Mouse (Mus musculus): ENCODE measurements around the gene Gm28047. TPM values are rescaled to one million over a fixed set of nuclear protein-coding genes. Genes with fewer than 3 reads are reported as not detected.

Gene Gm28047
- total RNA-seq, 2 experiments from 2014 or later, result not detected

- no peak for ATAC-seq (replicated peaks; ENCODE audit: low FRiP score, poor library complexity, severe bottlenecking)
Observed at GRCm38 (mm10) chr15:102505073-102505769, 119.6 kb downstream of the Gm28047 start.

- ATAC-seq (replicated peaks; ENCODE audit: low FRiP score, poor library complexity, severe bottlenecking), result no peak
Observed at GRCm38 (mm10) chr15:102503924-102504782, 120.7 kb downstream of the Gm28047 start.

GRCm38 (mm10) chr15:102503447-102503846 is 121.4 kb downstream of the Gm28047 start, which contains the start of gene Gm10337:
Gene Gm10337 (plus strand): TSS chr15:102503722.
- no peak for ATAC-seq (replicated peaks; ENCODE audit: low FRiP score, poor library complexity, severe bottlenecking)

- no peak for ATAC-seq (replicated peaks; ENCODE audit: low FRiP score, poor library complexity, severe bottlenecking)
Observed at GRCm38 (mm10) chr15:102502254-102502840, 122.5 kb downstream of the Gm28047 start.

- ATAC-seq (replicated peaks; ENCODE audit: low FRiP score, poor library complexity, severe bottlenecking), result no peak
Observed at GRCm38 (mm10) chr15:102501084-102501814, 123.6 kb downstream of the Gm28047 start.

GRCm38 (mm10) chr15:102500479-102500878 is 124.4 kb downstream of the Gm28047 start:
- no peak for ATAC-seq (replicated peaks; ENCODE audit: low FRiP score, poor library complexity, severe bottlenecking)

- no peak for ATAC-seq (replicated peaks; ENCODE audit: low FRiP score, poor library complexity, severe bottlenecking)
Observed at GRCm38 (mm10) chr15:102499851-102500250, 125.0 kb downstream of the Gm28047 start.

- no peak for ATAC-seq (replicated peaks; ENCODE audit: low FRiP score, poor library complexity, severe bottlenecking)
Observed at GRCm38 (mm10) chr15:102499370-102499769, 125.5 kb downstream of the Gm28047 start.

GRCm38 (mm10) chr15:102498322-102498721 is 126.5 kb downstream of the Gm28047 start:
- ATAC-seq (replicated peaks; ENCODE audit: low FRiP score, poor library complexity, severe bottlenecking), result no peak

GRCm38 (mm10) chr15:102487664-102488063 is 137.2 kb downstream of the Gm28047 start:
- no peak for ATAC-seq (replicated peaks; ENCODE audit: low FRiP score, poor library complexity, severe bottlenecking)

- ATAC-seq (replicated peaks; ENCODE audit: low FRiP score, poor library complexity, severe bottlenecking), result 0 out of 2 replicates have a peak, but pooled peaks have one; percentile 35
Observed at GRCm38 (mm10) chr15:102485853-102486252, 139.0 kb downstream of the Gm28047 start.

GRCm38 (mm10) chr15:102483136-102483535 is 141.7 kb downstream of the Gm28047 start:
- no peak for ATAC-seq (replicated peaks; ENCODE audit: low FRiP score, poor library complexity, severe bottlenecking)

- ATAC-seq (replicated peaks; ENCODE audit: low FRiP score, poor library complexity, severe bottlenecking), result no peak
Observed at GRCm38 (mm10) chr15:102474520-102474919, 150.3 kb downstream of the Gm28047 start.

Other genes starting within 250 kb of the Gm28047 start
- 42.2 and 66.3 TPM in 2 replicates for gene Sp1, start 218.9 kb downstream of the Gm28047 start, total RNA-seq (2015; ENCODE audit: low replicate concordance)
- 20.2 and 23.1 TPM in 2 replicates for gene Sp1, start 218.9 kb downstream of the Gm28047 start, total RNA-seq (2017; ENCODE audit: low replicate concordance)
- gene Amhr2, start 179.7 kb downstream of the Gm28047 start, total RNA-seq (2015; ENCODE audit: low replicate concordance), result not detected in 2 replicates
- gene Amhr2, start 179.7 kb downstream of the Gm28047 start, total RNA-seq (2017; ENCODE audit: low replicate concordance), result not detected in 2 replicates
- gene Prr13, start 166.0 kb downstream of the Gm28047 start, total RNA-seq (2015; ENCODE audit: low replicate concordance), result 70.9 and 84.4 TPM in 2 replicates
- 37.6 and 64.5 TPM in 2 replicates for gene Prr13, start 166.0 kb downstream of the Gm28047 start, total RNA-seq (2017; ENCODE audit: low replicate concordance)
- gene Pcbp2, start 154.5 kb downstream of the Gm28047 start, total RNA-seq (2015; ENCODE audit: low replicate concordance), result 252 and 321 TPM in 2 replicates
- gene Pcbp2, start 154.5 kb downstream of the Gm28047 start, total RNA-seq (2017; ENCODE audit: low replicate concordance), result 85.4 and 91.0 TPM in 2 replicates
- gene Gm10337, start 121.3 kb downstream of the Gm28047 start, total RNA-seq (2015; ENCODE audit: low replicate concordance), result not detected in 2 replicates
- gene Gm10337, start 121.3 kb downstream of the Gm28047 start, total RNA-seq (2017; ENCODE audit: low replicate concordance), result not detected in 2 replicates
- gene Map3k12, start 108.0 kb downstream of the Gm28047 start, total RNA-seq (2015; ENCODE audit: low replicate concordance), result not detected in 2 replicates
- 0.34 and 1.1 TPM in 2 replicates for gene Map3k12, start 108.0 kb downstream of the Gm28047 start, total RNA-seq (2017; ENCODE audit: low replicate concordance)
- gene Tarbp2, start 106.9 kb downstream of the Gm28047 start, total RNA-seq (2015; ENCODE audit: low replicate concordance), result 3.5 and 7.3 TPM in 2 replicates
- 9.6 and 13.5 TPM in 2 replicates for gene Tarbp2, start 106.9 kb downstream of the Gm28047 start, total RNA-seq (2017; ENCODE audit: low replicate concordance)
- 4.6 TPM in 1 of 2 replicates, not detected in the other for gene Npff, start 100.1 kb downstream of the Gm28047 start, total RNA-seq (2015; ENCODE audit: low replicate concordance)
- gene Npff, start 100.1 kb downstream of the Gm28047 start, total RNA-seq (2017; ENCODE audit: low replicate concordance), result 5.9 TPM in 1 of 2 replicates, not detected in the other
- gene Atf7, start 397 bp upstream of the Gm28047 start, total RNA-seq (2015; ENCODE audit: low replicate concordance), result 43.9 and 44.4 TPM in 2 replicates
- gene Atf7, start 397 bp upstream of the Gm28047 start, total RNA-seq (2017; ENCODE audit: low replicate concordance), result 19.9 and 21.7 TPM in 2 replicates
- gene Atp5g2, start 47.3 kb upstream of the Gm28047 start, total RNA-seq (2015; ENCODE audit: low replicate concordance), result 22.6 and 29.2 TPM in 2 replicates
- 9.0 and 15.5 TPM in 2 replicates for gene Atp5g2, start 47.3 kb upstream of the Gm28047 start, total RNA-seq (2017; ENCODE audit: low replicate concordance)
- 122 and 194 TPM in 2 replicates for gene Calcoco1, start 97.1 kb upstream of the Gm28047 start, total RNA-seq (2015; ENCODE audit: low replicate concordance)
- 216 and 452 TPM in 2 replicates for gene Calcoco1, start 97.1 kb upstream of the Gm28047 start, total RNA-seq (2017; ENCODE audit: low replicate concordance)